Mouse (Mus musculus): Measurements from ENCODE around the gene Misp. TPM values are rescaled to one million over a fixed set of nuclear protein-coding genes. Genes with fewer than 3 reads are reported as not detected.

The Misp gene
- total RNA-seq (2014; rRNA removed) (0.24 TPM in 1 of 2 replicates, not detected in the other), polyA plus RNA-seq (2015; fragmentation: Nextera tagmentation; extraction: Ambion mirVana) (0.18 and 0.27 TPM in 2 replicates)

DNA sequence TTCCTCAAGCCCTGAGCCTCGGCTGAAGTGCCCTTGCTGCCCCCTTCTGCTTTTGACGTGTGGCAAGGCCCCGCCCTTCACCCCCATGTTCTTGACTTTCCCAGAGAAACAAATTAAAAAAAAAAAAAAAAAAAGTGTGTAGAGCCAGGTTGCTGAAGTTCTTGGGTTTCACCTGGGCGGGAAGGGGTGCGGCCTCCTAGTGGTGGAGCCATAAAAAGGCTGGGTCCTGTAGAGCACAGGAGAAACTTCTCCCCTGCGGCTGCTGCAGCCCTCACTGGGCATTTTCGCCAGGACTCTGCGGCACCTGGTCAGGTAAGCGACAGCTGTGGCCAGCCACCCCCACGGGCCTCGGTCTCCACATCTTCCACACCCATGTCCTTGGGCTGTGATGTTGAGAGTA is at the start of gene Misp:
Gene Misp, plus strand, starts transcription at position 208 of the 400 bp plus-strand sequence.
- H3K36me3 ChIP-seq (ENCODE audit: insufficient read depth, low read length), result peaks cover 36% of the 10 kb centered on the region
- 75% methylated on average over 11 of the region's 11 CpGs for WGBS

DNA sequence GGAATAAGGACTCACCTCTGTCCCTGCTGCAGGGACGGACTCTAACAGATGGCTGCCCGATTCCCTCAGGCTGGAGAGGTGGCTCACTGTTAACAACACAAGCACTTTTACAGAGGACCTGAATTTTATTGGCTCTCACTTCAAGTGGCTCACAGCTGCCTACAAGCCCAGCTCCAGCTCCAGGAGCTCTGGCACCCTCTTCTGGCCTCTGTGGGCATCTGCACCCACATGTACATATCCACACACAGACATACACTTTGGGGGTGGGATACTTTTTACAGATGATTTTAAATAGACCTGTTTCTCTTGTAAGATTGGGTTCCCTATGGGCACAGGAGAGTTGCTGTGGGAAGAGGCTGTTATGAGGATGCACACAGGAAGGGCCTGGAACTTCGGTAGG is 48.5 kb upstream of the Misp start:
- peaks cover 9% of the 10 kb centered on the region; the same call in 1 of the 2 replicates for H3K27me3 ChIP-seq (ENCODE audit: insufficient read depth, low read length)
- no peak for ATAC-seq (ENCODE audit: low FRiP score)

More for the DNA sequence above, at the start of gene Misp:
- DNase-seq (ENCODE audit: low spot score) (no peak), ATAC-seq (ENCODE audit: low FRiP score) (no peak)
- Histone ChIP-seq H3K9me3 (ENCODE audit: low read length) (no peaks in the 10 kb centered on the region), H3K9ac (replicated peaks; ENCODE audit: low read length, poor library complexity, severe bottlenecking) (no peak within 1 kb of the TSS), H3K4me2 (ENCODE audit: low read depth, low read length, poor library complexity, severe bottlenecking) (no peak within 1 kb of the TSS), H3K27me3 (ENCODE audit: insufficient read depth, low read length) (no peaks in the 10 kb centered on the region), H3K4me3 (ENCODE audit: low read depth, low read length) (no peak within 1 kb of the TSS), H3K4me1 (ENCODE audit: insufficient read depth, low read length) (no peaks in the 10 kb centered on the region), H3K27ac (ENCODE audit: low read depth, low read length) (no peak within 1 kb of the TSS)
- TF ChIP-seq CTCF (IDR thresholded peaks at IDR 0.05), result peak; percentile 20; the same call in 1 of the 2 replicates

DNA sequence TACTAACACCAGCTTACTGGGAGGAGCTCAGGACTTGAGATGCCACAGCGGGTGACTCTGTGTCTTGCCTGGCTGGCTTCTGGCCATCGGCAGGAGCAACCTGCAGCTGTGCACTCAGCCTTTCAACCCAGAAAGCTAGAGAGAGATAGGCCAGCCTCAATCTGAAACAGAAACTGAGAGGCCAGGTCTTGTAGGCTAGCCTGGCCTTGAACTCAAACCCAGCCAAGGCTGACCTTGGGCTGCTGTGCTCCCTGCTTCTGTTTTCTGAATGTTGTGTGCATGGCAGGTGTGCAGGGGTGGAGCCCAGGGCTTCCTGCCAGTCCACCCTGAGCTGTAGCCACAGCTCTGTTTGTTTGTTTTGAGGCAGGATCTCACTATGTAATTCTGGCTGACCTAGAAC is 47.6 kb upstream of the Misp start:
- no peak overlapping the region for H3K9ac ChIP-seq (replicated peaks; ENCODE audit: low read length, poor library complexity, severe bottlenecking)
- WGBS, result 82% methylated on average over 2 of the region's 2 CpGs
- TF ChIP-seq CTCF (IDR thresholded peaks at IDR 0.05), result no peak
- ATAC-seq (ENCODE audit: low FRiP score) (no peak), DNase-seq (ENCODE audit: low spot score) (no peak)
- no peak overlapping the region for H3K4me3 ChIP-seq (ENCODE audit: low read depth, low read length)
- no peaks in the 10 kb centered on the region; the same call in 1 of the 2 replicates for H3K4me1 ChIP-seq (ENCODE audit: insufficient read depth, low read length)
- no peaks in the 10 kb centered on the region for H3K36me3 ChIP-seq (ENCODE audit: insufficient read depth, low read length)
- peaks cover 12% of the 10 kb centered on the region; the same call in 1 of the 2 replicates for H3K27me3 ChIP-seq (ENCODE audit: insufficient read depth, low read length)
- H3K9me3 ChIP-seq (ENCODE audit: low read length), result no peaks in the 10 kb centered on the region
- H3K27ac ChIP-seq (ENCODE audit: low read depth, low read length), result no peak overlapping the region
- H3K4me2 ChIP-seq (ENCODE audit: low read depth, low read length, poor library complexity, severe bottlenecking), result no peak overlapping the region

More for the DNA sequence above, 48.5 kb upstream of the Misp start:
- H3K4me3 ChIP-seq (ENCODE audit: low read depth, low read length), result no peak overlapping the region
- H3K36me3 ChIP-seq (ENCODE audit: insufficient read depth, low read length), result no peaks in the 10 kb centered on the region
- H3K4me1 ChIP-seq (ENCODE audit: insufficient read depth, low read length), result no peaks in the 10 kb centered on the region; the same call in 1 of the 2 replicates
- H3K4me2 ChIP-seq (ENCODE audit: low read depth, low read length, poor library complexity, severe bottlenecking), result no peak overlapping the region
- WGBS, result 91% methylated on average over 3 of the region's 3 CpGs
- H3K27ac ChIP-seq (ENCODE audit: low read depth, low read length), result no peak overlapping the region
- H3K9me3 ChIP-seq (ENCODE audit: low read length), result no peaks in the 10 kb centered on the region
- H3K9ac ChIP-seq (replicated peaks; ENCODE audit: low read length, poor library complexity, severe bottlenecking), result no peak overlapping the region
- no peak for DNase-seq (ENCODE audit: low spot score)
- no peak; the same call in 1 of the 2 replicates for TF ChIP-seq CTCF (IDR thresholded peaks at IDR 0.05)

DNA sequence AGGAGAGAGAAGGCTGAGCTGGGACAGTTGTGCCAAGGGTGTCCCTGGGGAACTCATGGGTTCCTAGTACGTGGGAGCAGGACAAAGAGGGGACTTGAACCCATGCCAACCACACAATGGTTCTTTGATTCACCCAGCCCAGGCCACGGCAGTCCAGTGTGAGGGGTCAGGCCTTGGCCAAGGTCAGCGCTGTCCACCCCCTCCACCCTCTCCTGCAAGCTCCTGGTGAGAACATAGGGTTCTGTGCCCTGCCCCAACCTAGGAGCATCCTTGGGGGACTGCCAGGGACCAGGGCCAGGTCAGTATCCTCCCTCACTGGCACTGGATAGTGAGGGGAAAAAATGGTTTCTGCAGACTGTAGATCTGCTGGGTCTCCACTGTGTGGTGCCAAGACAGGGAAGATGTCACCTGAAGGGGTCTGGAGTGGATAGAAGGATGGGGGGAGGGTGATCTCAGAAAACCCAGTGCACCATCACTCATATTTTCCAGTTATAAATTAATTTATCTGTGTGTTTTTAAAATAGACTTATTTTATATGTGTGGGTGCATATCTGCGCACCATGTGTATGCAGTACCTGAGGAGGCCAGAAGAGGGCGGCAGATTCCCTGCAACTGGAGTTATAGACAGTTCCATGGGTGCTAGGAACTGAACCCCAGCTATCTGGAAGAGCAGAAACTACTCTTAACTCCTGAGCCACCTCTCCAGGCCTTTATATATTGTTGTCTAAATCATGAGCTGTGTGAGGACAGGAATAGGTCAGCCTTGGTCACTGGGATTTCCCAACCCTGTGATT is 46.1 kb upstream of the Misp start:
- Histone ChIP-seq H3K9ac (replicated peaks; ENCODE audit: low read length, poor library complexity, severe bottlenecking) (no peak overlapping the region), H3K27me3 (ENCODE audit: insufficient read depth, low read length) (peaks cover 12% of the 10 kb centered on the region; the same call in 1 of the 2 replicates), H3K36me3 (ENCODE audit: insufficient read depth, low read length) (no peaks in the 10 kb centered on the region), H3K4me1 (ENCODE audit: insufficient read depth, low read length) (no peaks in the 10 kb centered on the region), H3K9me3 (ENCODE audit: low read length) (no peaks in the 10 kb centered on the region), H3K27ac (ENCODE audit: low read depth, low read length) (no peak overlapping the region), H3K4me3 (ENCODE audit: low read depth, low read length) (no peak overlapping the region), H3K4me2 (ENCODE audit: low read depth, low read length, poor library complexity, severe bottlenecking) (no peak overlapping the region)
- ATAC-seq (ENCODE audit: low FRiP score), result no peak
- DNase-seq (ENCODE audit: low spot score), result no peak
- TF ChIP-seq CTCF (IDR thresholded peaks at IDR 0.05), result peak; percentile 47
- WGBS, result 73% methylated on average over 5 of the region's 5 CpGs

DNA sequence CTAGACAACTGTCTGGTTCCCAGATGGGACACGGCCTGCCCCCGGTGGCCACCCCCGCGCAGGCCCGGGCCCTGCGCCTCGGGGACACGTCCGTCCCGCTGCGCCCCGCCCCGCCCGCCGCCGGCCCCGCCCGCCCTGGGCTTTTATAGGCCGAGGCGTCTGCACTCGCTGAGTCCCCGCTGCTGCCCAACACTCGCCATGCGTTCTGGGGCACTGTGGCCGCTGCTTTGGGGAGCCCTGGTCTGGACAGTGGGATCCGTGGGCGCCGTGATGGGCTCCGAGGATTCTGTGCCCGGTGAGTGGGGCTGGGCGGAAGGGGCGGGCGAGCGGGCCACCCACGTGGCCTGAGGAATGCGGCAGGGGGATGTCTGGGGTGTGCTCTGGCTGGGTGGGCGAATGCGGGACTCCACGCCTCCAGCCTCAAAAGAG is 43.7 kb upstream of the Misp start, which contains the start of gene Fstl3:
Gene Fstl3, plus strand, starts transcription at position 170 of the 429 bp plus-strand sequence.
- Histone ChIP-seq H3K27me3 (ENCODE audit: insufficient read depth, low read length) (peaks cover 12% of the 10 kb centered on the region; the same call in 1 of the 2 replicates), H3K36me3 (ENCODE audit: insufficient read depth, low read length) (no peaks in the 10 kb centered on the region), H3K4me2 (ENCODE audit: low read depth, low read length, poor library complexity, severe bottlenecking) (peak within 1 kb of the TSS; percentile 33), H3K9ac (replicated peaks; ENCODE audit: low read length, poor library complexity, severe bottlenecking) (no peak within 1 kb of the TSS; the same call in 1 of the 2 replicates), H3K4me1 (ENCODE audit: insufficient read depth, low read length) (no peaks in the 10 kb centered on the region; the same call in 1 of the 2 replicates), H3K27ac (ENCODE audit: low read depth, low read length) (no peak within 1 kb of the TSS), H3K4me3 (ENCODE audit: low read depth, low read length) (peak within 1 kb of the TSS; percentile 16), H3K9me3 (ENCODE audit: low read length) (no peaks in the 10 kb centered on the region)
- ATAC-seq (ENCODE audit: low FRiP score) (no peak), DNase-seq (ENCODE audit: low spot score) (no peak)
- no peak for TF ChIP-seq CTCF (IDR thresholded peaks at IDR 0.05)
- 2% methylated on average over 39 of the region's 39 CpGs for WGBS

DNA sequence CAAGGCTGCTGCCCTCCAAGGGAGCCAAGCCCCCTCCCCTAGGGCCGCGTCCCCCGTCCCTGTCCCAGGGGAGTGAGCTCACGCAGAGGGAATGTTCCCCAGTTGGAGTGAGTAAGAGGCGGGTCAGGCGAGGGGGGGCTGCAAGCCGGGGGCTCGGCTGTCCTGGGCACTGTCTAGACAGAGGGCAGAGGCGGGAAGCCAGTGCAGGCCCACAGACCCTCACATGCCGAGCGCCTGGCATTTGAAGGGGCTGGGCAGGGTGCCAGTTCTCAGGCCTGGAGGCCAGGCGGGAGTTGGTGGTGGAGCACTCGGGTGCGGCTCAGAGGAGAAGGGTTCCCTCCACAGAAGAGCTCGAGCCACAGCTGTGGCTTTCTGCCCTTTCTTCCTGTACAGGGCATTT is 42.8 kb upstream of the Misp start:
- Histone ChIP-seq H3K4me1 (ENCODE audit: insufficient read depth, low read length) (no peaks in the 10 kb centered on the region; the same call in 1 of the 2 replicates), H3K4me3 (ENCODE audit: low read depth, low read length) (no peak overlapping the region), H3K27me3 (ENCODE audit: insufficient read depth, low read length) (peaks cover 12% of the 10 kb centered on the region; the same call in 1 of the 2 replicates), H3K9ac (replicated peaks; ENCODE audit: low read length, poor library complexity, severe bottlenecking) (no peak overlapping the region), H3K36me3 (ENCODE audit: insufficient read depth, low read length) (no peaks in the 10 kb centered on the region), H3K9me3 (ENCODE audit: low read length) (no peaks in the 10 kb centered on the region), H3K27ac (ENCODE audit: low read depth, low read length) (no peak overlapping the region), H3K4me2 (ENCODE audit: low read depth, low read length, poor library complexity, severe bottlenecking) (no peak overlapping the region)
- TF ChIP-seq CTCF (IDR thresholded peaks at IDR 0.05), result no peak
- peak; percentile 65 for DNase-seq (ENCODE audit: low spot score)
- no peak for ATAC-seq (ENCODE audit: low FRiP score)
- 13% methylated on average over 14 of the region's 15 CpGs for WGBS

All from midbrain, postnatal 0 days (tissue).